Mouse (Mus musculus) forebrain, postnatal 0 days (tissue): ENCODE data around the gene Gm9887. TPM values are rescaled to one million over a fixed set of nuclear protein-coding genes. Genes with fewer than 3 reads are reported as not detected.
"Not testable (repeated sequence)": the region's sequence is repeated elsewhere in the genome, so short reads cannot be mapped to it uniquely, and the experiment has no call there.

Experiments
- ATAC-seq: fragments of 200-750 bp; cut with Nextera tagmentation; 2 replicates; pipeline ENCODE4 v1.8.0; 2017; ENCODE audit warnings: mild to moderate bottlenecking, moderate library complexity
- DNase-seq: peaks from one replicate; pipeline ENCODE4 v3.0.0-alpha.2; 2015
- H3K27ac ChIP-seq: fragments of 300-500 bp; sonication (generic); 2 replicates; pipeline ENCODE4 v1.5.1; 2014; ENCODE audit warnings: low read depth, mild to moderate bottlenecking, antibody characterized with exemption, low read length, moderate library complexity, mixed read lengths
- H3K27me3 ChIP-seq: fragments of 300-500 bp; sonication (generic); 2 replicates; pipeline ENCODE4 v1.6.1; 2014; ENCODE audit warnings: mild to moderate bottlenecking, low read length, mixed read lengths; ENCODE audit not compliant: insufficient read depth
- H3K36me3 ChIP-seq: fragments of 300-500 bp; sonication (generic); 2 replicates; pipeline ENCODE4 v1.6.1; 2014; ENCODE audit warnings: mild to moderate bottlenecking, moderate library complexity; ENCODE audit not compliant: insufficient read depth
- H3K4me1 ChIP-seq: fragments of 300-500 bp; sonication (generic); 2 replicates; pipeline ENCODE4 v1.6.1; 2014; ENCODE audit warnings: antibody characterized with exemption; ENCODE audit not compliant: insufficient read depth
- H3K4me2 ChIP-seq: fragments of 300-500 bp; sonication (generic); 2 replicates; pipeline ENCODE4 v1.6.1; 2014; ENCODE audit warnings: low read depth, mild to moderate bottlenecking, moderate library complexity
- H3K4me3 ChIP-seq: fragments of 300-500 bp; sonication (generic); 2 replicates; pipeline ENCODE4 v1.5.1; 2014; ENCODE audit warnings: low read depth, low read length, mixed read lengths
- H3K9ac ChIP-seq: fragments of 300-500 bp; sonication (generic); 2 replicates; pipeline ENCODE4 v1.6.1; 2014; ENCODE audit warnings: mild to moderate bottlenecking
- H3K9me3 ChIP-seq: fragments of 300-500 bp; sonication (generic); 2 replicates; pipeline ENCODE4 v1.6.1; 2016; ENCODE audit warnings: low read length
- CTCF ChIP-seq: sonication (generic); IDR thresholded peaks from 2 replicates; pipeline ENCODE4 v1.5.1; 2016; ENCODE audit warnings: antibody characterized with exemption, control low read depth, low read depth
- WGBS: fragments of 180-500 bp; shearing (Covaris S2); extraction: QIAGEN DNeasy Blood & Tissue Kit; methylation state at CpG from one replicate; pipeline ENCODE4 v1.1.7; 2014; 5-methylcytosine and 5-hydroxymethylcytosine counted together
- polyA plus RNA-seq: library from polyadenylated mRNA; unstranded; fragments of >200 nt; fragmentation: Nextera tagmentation; extraction: Ambion mirVana; gene quantifications from 2 replicates; pipeline ENCODE4 v1.2.1, GENCODE M21; 2015
- total RNA-seq: library from RNA; depleted of rRNA; stranded (reverse); fragments of >200 nt; gene quantifications from 2 replicates; pipeline ENCODE4 v1.2.3, GENCODE M21; 2014

The Gm9887 gene
- total and polyA plus RNA-seq, 2 experiments from 2014 or later: 1.8 TPM

- WGBS: 63% methylated on average over 6 of the region's 6 CpGs
- Histone ChIP-seq H3K9me3 (no peaks in the 10 kb centered on the region), H3K4me2 (no peak overlapping the region), H3K9ac (no peak overlapping the region), H3K4me3 (no peak overlapping the region), H3K36me3 (no peaks in the 10 kb centered on the region), H3K27me3 (no peaks in the 10 kb centered on the region), H3K4me1 (no peaks in the 10 kb centered on the region), H3K27ac (no peak overlapping the region)
- no peak for DNase-seq
- no peak for ATAC-seq
- TF ChIP-seq CTCF: no peak
Observed at GRCm38 (mm10) chr12:69385542-69386280, 13.5 kb upstream of the Gm9887 start.

DNA sequence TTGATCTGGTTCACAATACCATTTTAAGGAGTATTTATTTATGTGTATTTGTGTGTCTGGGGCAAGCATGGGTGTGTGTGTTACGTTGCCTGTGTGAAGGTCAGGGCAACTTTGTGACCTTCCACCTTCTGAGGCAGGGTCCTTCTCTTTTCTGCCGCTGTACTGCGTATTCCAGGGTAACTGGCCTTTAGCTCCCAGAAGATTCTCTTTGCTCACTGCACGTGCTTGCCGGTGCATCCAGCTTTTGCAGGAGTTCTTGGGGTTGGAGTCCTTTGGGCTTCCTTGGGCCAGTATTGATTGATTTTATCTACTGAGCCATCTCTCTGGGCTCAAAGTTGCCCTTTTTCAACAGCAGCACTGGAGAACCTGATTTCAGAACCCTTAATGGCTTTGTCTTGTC, 12.3 kb upstream of the Gm9887 start:
- WGBS: 94% methylated on average over 5 of the region's 5 CpGs
- no peak for TF ChIP-seq CTCF
- Histone ChIP-seq H3K4me2 (no peak overlapping the region), H3K4me3 (no peak overlapping the region), H3K27ac (no peak overlapping the region), H3K4me1 (no peaks in the 10 kb centered on the region), H3K9ac (no peak overlapping the region), H3K36me3 (no peaks in the 10 kb centered on the region), H3K27me3 (no peaks in the 10 kb centered on the region), H3K9me3 (no peaks in the 10 kb centered on the region)
- ATAC-seq: no peak
- DNase-seq: no peak

GRCm38 (mm10) chr12:69382880-69383279, 10.6 kb upstream of the Gm9887 start:
- no peak for ATAC-seq
- Histone ChIP-seq H3K4me2 (no peak overlapping the region), H3K27ac (no peak overlapping the region), H3K36me3 (no peaks in the 10 kb centered on the region), H3K9ac (no peak overlapping the region), H3K4me1 (no peaks in the 10 kb centered on the region), H3K27me3 (no peaks in the 10 kb centered on the region), H3K9me3 (no peaks in the 10 kb centered on the region), H3K4me3 (no peak overlapping the region)
- WGBS: 98% methylated on average over 1 of the region's 1 CpGs
- no peak for DNase-seq
- no peak for TF ChIP-seq CTCF

- Histone ChIP-seq H3K27me3 (no peaks in the 10 kb centered on the region), H3K4me2 (no peak overlapping the region), H3K9ac (no peak overlapping the region), H3K27ac (no peak overlapping the region), H3K9me3 (no peaks in the 10 kb centered on the region), H3K4me3 (no peak overlapping the region), H3K4me1 (peaks cover 4% of the 10 kb centered on the region; the same call in 1 of the 2 replicates), H3K36me3 (no peaks in the 10 kb centered on the region)
- ATAC-seq (no peak), DNase-seq (no peak)
- no peak for TF ChIP-seq CTCF
- WGBS: 90% methylated on average over 11 of the region's 11 CpGs
Observed at GRCm38 (mm10) chr12:69378558-69379454, 6.5 kb upstream of the Gm9887 start.

- H3K4me3 ChIP-seq, H3K27me3 ChIP-seq, DNase-seq, ATAC-seq, H3K36me3 ChIP-seq, H3K4me2 ChIP-seq, H3K9me3 ChIP-seq, H3K27ac ChIP-seq, H3K9ac ChIP-seq: not testable (repeated sequence)
- peaks cover 12% of the 10 kb centered on the region; the same call in 1 of the 2 replicates for H3K4me1 ChIP-seq
- WGBS: 95% methylated on average over 6 of the region's 6 CpGs
Observed at GRCm38 (mm10) chr12:69377636-69378035, 5.4 kb upstream of the Gm9887 start.

GRCm38 (mm10) chr12:69377188-69377587, 4.9 kb upstream of the Gm9887 start:
- ATAC-seq: no peak
- Histone ChIP-seq H3K27ac (no peak overlapping the region), H3K27me3 (no peaks in the 10 kb centered on the region), H3K4me2 (no peak overlapping the region), H3K4me1 (peaks cover 12% of the 10 kb centered on the region; the same call in 1 of the 2 replicates), H3K36me3 (no peaks in the 10 kb centered on the region), H3K4me3 (no peak overlapping the region), H3K9me3 (no peaks in the 10 kb centered on the region), H3K9ac (no peak overlapping the region)
- DNase-seq: no peak
- TF ChIP-seq CTCF: no peak
- 83% methylated on average over 1 of the region's 1 CpGs for WGBS

GRCm38 (mm10) chr12:69376132-69376531, 3.9 kb upstream of the Gm9887 start:
- Histone ChIP-seq H3K4me3 (no peak overlapping the region), H3K9ac (no peak overlapping the region), H3K27me3 (no peaks in the 10 kb centered on the region), H3K9me3 (no peaks in the 10 kb centered on the region), H3K4me1 (peaks cover 12% of the 10 kb centered on the region; the same call in 1 of the 2 replicates), H3K27ac (no peak overlapping the region), H3K36me3 (no peaks in the 10 kb centered on the region), H3K4me2 (no peak overlapping the region)
- DNase-seq (no peak), ATAC-seq (no peak)
- 92% methylated on average over 2 of the region's 2 CpGs for WGBS
- no peak for TF ChIP-seq CTCF
